Mouse (Mus musculus) liver, embryonic 18 days (tissue): ENCODE data around the gene Mfsd4b5. TPM values are rescaled to one million over a fixed set of nuclear protein-coding genes. Genes with fewer than 3 reads are reported as not detected.

Experiments
- polyA plus RNA-seq: library from polyadenylated mRNA; depleted of rRNA; stranded (reverse); fragments of >200 nt; gene quantifications from 2 replicates; pipeline ENCODE4 v1.2.3, GENCODE M21; 2012; rRNA removed

Gene Mfsd4b5
- 0.17 and 0.19 TPM in 2 replicates for polyA plus RNA-seq

DNA sequence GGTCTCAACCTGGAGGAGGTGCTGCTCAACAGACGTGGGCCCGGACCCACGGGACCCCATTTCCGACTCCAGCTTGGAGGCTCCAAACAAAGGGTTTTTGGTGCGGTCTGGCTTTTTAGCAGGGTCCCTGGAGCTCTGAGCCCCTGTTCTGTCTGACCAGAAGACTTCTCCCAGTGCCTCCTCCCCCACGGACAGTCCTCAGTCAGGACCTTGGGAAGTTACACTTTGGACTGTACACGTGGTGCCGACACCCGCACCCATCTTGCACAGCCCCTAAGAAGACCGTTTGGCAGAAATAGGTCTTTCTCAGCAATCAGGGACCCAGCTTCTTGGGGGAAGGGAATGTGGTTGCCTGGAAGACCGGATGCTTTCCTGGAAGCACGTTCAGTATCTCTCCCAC lies at the start of gene Mfsd4b5:
Gene Mfsd4b5, minus strand, starts transcription at position 181 of the 400 bp plus-strand sequence.

GRCm38 (mm10) chr10:40024554-40025428 lies 38.3 kb upstream of the Mfsd4b5 start, which contains the start of gene Mfsd4b1:
Gene Mfsd4b1 (minus strand): TSS chr10:40025268.

DNA sequence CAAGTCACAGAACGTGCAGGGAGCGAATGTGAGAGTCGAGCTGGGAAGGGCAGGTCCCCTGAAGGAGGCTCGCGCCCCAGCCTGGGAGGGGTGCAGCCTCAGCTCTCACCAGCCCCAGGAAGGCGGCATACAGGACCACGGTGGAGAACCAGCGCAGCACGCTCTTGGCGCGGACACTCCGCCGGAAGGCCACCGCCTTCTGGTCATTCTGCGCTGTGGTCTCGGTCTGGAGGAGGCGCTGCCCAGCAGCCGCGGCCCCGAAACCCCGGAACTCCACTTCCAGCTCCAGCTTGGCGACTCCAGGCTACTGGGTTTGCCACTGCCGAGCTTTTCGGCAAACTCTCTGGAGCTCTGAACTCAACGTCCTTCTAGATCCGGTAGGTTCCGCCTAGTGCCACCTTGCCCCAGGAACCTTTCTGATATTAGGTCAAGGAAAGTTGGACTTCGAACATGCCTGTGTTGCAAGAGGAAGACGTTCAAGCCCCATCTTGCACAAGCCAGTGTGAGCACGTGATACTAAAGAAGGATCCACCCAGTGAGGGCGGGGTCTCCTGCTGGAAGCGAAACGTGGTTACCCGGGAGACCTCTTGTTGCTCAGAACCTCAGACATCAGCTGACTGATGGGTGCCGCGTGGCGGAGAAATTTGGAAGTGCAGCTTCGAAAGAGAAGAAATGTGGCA lies 26.5 kb downstream of the Mfsd4b5 start, which contains the start of gene Mfsd4b3:
Gene Mfsd4b3, minus strand, starts transcription at position 393 of the 680 bp plus-strand sequence.

GRCm38 (mm10) chr10:39926616-39927139 lies 59.8 kb downstream of the Mfsd4b5 start, which contains the start of gene Mfsd4b2:
Gene Mfsd4b2 (minus strand): TSS chr10:39926923.

Other genes starting within 250 kb of the Mfsd4b5 start
- gene Mfsd4b4, start 87.4 kb downstream of the Mfsd4b5 start, polyA plus RNA-seq: 2.3 and 2.4 TPM in 2 replicates
- gene Mfsd4b2, start 59.7 kb downstream of the Mfsd4b5 start, polyA plus RNA-seq: 0.01 and 0.02 TPM in 2 replicates
- gene Mfsd4b3, start 26.5 kb downstream of the Mfsd4b5 start, polyA plus RNA-seq: 3.1 and 3.8 TPM in 2 replicates
- gene Mfsd4b1, start 38.6 kb upstream of the Mfsd4b5 start, polyA plus RNA-seq: 0.99 and 2.1 TPM in 2 replicates
- 15.8 and 16.2 TPM in 2 replicates for gene Slc16a10, start 155.6 kb upstream of the Mfsd4b5 start, polyA plus RNA-seq